Mouse (Mus musculus) E14TG2a.4 (cell line): ENCODE data around the gene Zfp398.
A peak's percentile ranks its signal among the peaks of the same experiment; 100 is the strongest.

Source experiments
- H3K27me3 ChIP-seq: 2 replicates; pipeline ENCODE4 v1.6.1; 2014; ENCODE audit warnings: low read length, control low read depth; ENCODE audit not compliant: insufficient read depth
- H3K36me3 ChIP-seq: 2 replicates; pipeline ENCODE4 v1.6.1; 2014; ENCODE audit warnings: low read length, control low read depth; ENCODE audit not compliant: insufficient read depth
- H3K4me1 ChIP-seq: replicated peaks from 2 replicates; pipeline ENCODE4 v1.6.1; 2014; ENCODE audit warnings: low read depth, low read length, control low read depth
- H3K4me3 ChIP-seq: replicated peaks from 2 replicates; pipeline ENCODE4 v1.5.1; 2014; ENCODE audit warnings: mild to moderate bottlenecking, low read length
- H3K9me3 ChIP-seq: 2 replicates; pipeline ENCODE4 v1.6.1; 2014; ENCODE audit warnings: low read length, control low read depth
- CTCF ChIP-seq: conservative IDR thresholded peaks from 2 replicates; pipeline ENCODE4 v1.5.1; 2014; ENCODE audit warnings: low read length
- NANOG ChIP-seq: IDR thresholded peaks from 2 replicates; pipeline ENCODE4 v1.6.1; 2014; ENCODE audit warnings: borderline replicate concordance, low read length, mixed read lengths
- POU5F1 ChIP-seq: IDR thresholded peaks from 2 replicates; pipeline ENCODE4 v1.6.1; 2014; ENCODE audit warnings: low read length, borderline replicate concordance

Gene Zfp398

GRCm38 (mm10) chr6:47807419-47807818 is 28.0 kb upstream of the Zfp398 start:
- Histone ChIP-seq H3K4me3 (no peak overlapping the region), H3K4me1 (peaks cover 54% of the 10 kb centered on the region), H3K27me3 (no peaks in the 10 kb centered on the region), H3K9me3 (no peaks in the 10 kb centered on the region), H3K36me3 (peaks cover 86% of the 10 kb centered on the region)
- TF ChIP-seq NANOG (no peak), POU5F1 (no peak)

- TF ChIP-seq POU5F1 (no peak), NANOG (no peak), CTCF (no peak)
- Histone ChIP-seq H3K9me3 (no peaks in the 10 kb centered on the region), H3K27me3 (no peaks in the 10 kb centered on the region), H3K4me3 (no peak overlapping the region), H3K36me3 (peaks cover 75% of the 10 kb centered on the region), H3K4me1 (peaks cover 47% of the 10 kb centered on the region)
These were observed 26.9 kb upstream of the Zfp398 start for GRCm38 (mm10) chr6:47808545-47808944.

GRCm38 (mm10) chr6:47809053-47809452 is 26.4 kb upstream of the Zfp398 start:
- Histone ChIP-seq H3K4me3 (no peak overlapping the region), H3K9me3 (no peaks in the 10 kb centered on the region), H3K4me1 (peaks cover 44% of the 10 kb centered on the region), H3K27me3 (no peaks in the 10 kb centered on the region), H3K36me3 (peaks cover 70% of the 10 kb centered on the region)
- no peak for TF ChIP-seq NANOG
- TF ChIP-seq POU5F1, result no peak
- no peak for TF ChIP-seq CTCF

- TF ChIP-seq CTCF, result no peak
- no peak for TF ChIP-seq NANOG
- no peak for TF ChIP-seq POU5F1
- no peaks in the 10 kb centered on the region for H3K27me3 ChIP-seq
These were observed 25.3 kb upstream of the Zfp398 start for GRCm38 (mm10) chr6:47810181-47810580.

GRCm38 (mm10) chr6:47811324-47811723 is 24.1 kb upstream of the Zfp398 start:
- peaks cover 63% of the 10 kb centered on the region for H3K4me1 ChIP-seq
- TF ChIP-seq NANOG, result no peak
- no peak for TF ChIP-seq POU5F1
- no peak for TF ChIP-seq CTCF
- H3K4me3 ChIP-seq, result peak overlapping the region; percentile 97
- no peaks in the 10 kb centered on the region for H3K9me3 ChIP-seq
- no peaks in the 10 kb centered on the region for H3K27me3 ChIP-seq
- H3K36me3 ChIP-seq, result peaks cover 47% of the 10 kb centered on the region

More at GRCm38 (mm10) chr6:47810181-47810580, 25.3 kb upstream of the Zfp398 start:
- Histone ChIP-seq H3K36me3 (peaks cover 59% of the 10 kb centered on the region), H3K4me3 (no peak overlapping the region), H3K9me3 (no peaks in the 10 kb centered on the region), H3K4me1 (peaks cover 52% of the 10 kb centered on the region)

- peak overlapping the region; percentile 97 for H3K4me3 ChIP-seq
- H3K4me1 ChIP-seq, result peaks cover 63% of the 10 kb centered on the region
- peaks cover 38% of the 10 kb centered on the region for H3K36me3 ChIP-seq
- no peaks in the 10 kb centered on the region for H3K27me3 ChIP-seq
- no peak for TF ChIP-seq NANOG
- TF ChIP-seq POU5F1, result no peak
- no peak for TF ChIP-seq CTCF
- H3K9me3 ChIP-seq, result no peaks in the 10 kb centered on the region
These were observed 23.1 kb upstream of the Zfp398 start for GRCm38 (mm10) chr6:47812271-47812915.

GRCm38 (mm10) chr6:47813257-47813878 is 22.1 kb upstream of the Zfp398 start, which contains the start of gene Pdia4:
Pdia4 (minus strand) TSS chr6:47813430.
- Histone ChIP-seq H3K4me1 (peaks cover 60% of the 10 kb centered on the region), H3K9me3 (no peaks in the 10 kb centered on the region), H3K4me3 (peak within 1 kb of the TSS; percentile 97), H3K27me3 (no peaks in the 10 kb centered on the region), H3K36me3 (peaks cover 28% of the 10 kb centered on the region)
- TF ChIP-seq POU5F1 (no peak), CTCF (no peak), NANOG (no peak)

GRCm38 (mm10) chr6:47816151-47816550 is 19.3 kb upstream of the Zfp398 start:
- H3K9me3 ChIP-seq, result no peaks in the 10 kb centered on the region
- H3K27me3 ChIP-seq, result peaks cover 10% of the 10 kb centered on the region; the same call in 1 of the 2 replicates
- H3K36me3 ChIP-seq, result peaks cover 13% of the 10 kb centered on the region
- TF ChIP-seq POU5F1 (no peak), NANOG (no peak), CTCF (no peak)
- peaks cover 61% of the 10 kb centered on the region for H3K4me1 ChIP-seq
- H3K4me3 ChIP-seq, result no peak overlapping the region

- Histone ChIP-seq H3K4me1 (peaks cover 64% of the 10 kb centered on the region), H3K9me3 (no peaks in the 10 kb centered on the region), H3K27me3 (peaks cover 12% of the 10 kb centered on the region; the same call in 1 of the 2 replicates), H3K36me3 (peaks cover 10% of the 10 kb centered on the region; the same call in 1 of the 2 replicates), H3K4me3 (no peak overlapping the region)
- TF ChIP-seq NANOG, result no peak
- no peak for TF ChIP-seq POU5F1
- no peak for TF ChIP-seq CTCF
These were observed 16.7 kb upstream of the Zfp398 start for GRCm38 (mm10) chr6:47818721-47819120.
